Mouse (Mus musculus) limb, embryonic 14.5 days (tissue): ENCODE measurements around the gene Trappc11. TPM values are rescaled to one million over a fixed set of nuclear protein-coding genes. Genes with fewer than 3 reads are reported as not detected.

Experiments
- ATAC-seq: fragments of 200-750 bp; cut with Nextera tagmentation; 2 replicates; pipeline ENCODE4 v1.8.0; 2017; ENCODE audit warnings: low read depth, moderate number of reproducible peaks, moderate TSS enrichment; ENCODE audit not compliant: low FRiP score
- DNase-seq: peaks from one replicate; pipeline ENCODE4 v3.0.0-alpha.2; 2015; ENCODE audit warnings: low spot score
- H3K27ac ChIP-seq: fragments of 300-500 bp; sonication (generic); replicated peaks from 2 replicates; pipeline ENCODE4 v1.5.1; 2014; ENCODE audit warnings: low read depth, mild to moderate bottlenecking, low read length, moderate library complexity, mixed read lengths
- H3K27me3 ChIP-seq: fragments of 300-500 bp; sonication (generic); 2 replicates; pipeline ENCODE4 v1.6.1; 2014; ENCODE audit warnings: low read length, mixed read lengths; ENCODE audit not compliant: control insufficient read depth, insufficient read depth
- H3K36me3 ChIP-seq: fragments of 300-500 bp; sonication (generic); 2 replicates; pipeline ENCODE4 v1.6.1; 2014; ENCODE audit warnings: mild to moderate bottlenecking, low read length, moderate library complexity, mixed read lengths; ENCODE audit not compliant: control insufficient read depth, insufficient read depth
- H3K4me1 ChIP-seq: fragments of 300-500 bp; sonication (generic); 2 replicates; pipeline ENCODE4 v1.6.1; 2014; ENCODE audit warnings: antibody characterized with exemption, low read length, mixed read lengths; ENCODE audit not compliant: control insufficient read depth, insufficient read depth
- H3K4me2 ChIP-seq: fragments of 300-500 bp; sonication (generic); replicated peaks from 2 replicates; pipeline ENCODE4 v1.6.1; 2014; ENCODE audit warnings: low read depth, mild to moderate bottlenecking, low read length, moderate library complexity; ENCODE audit not compliant: severe bottlenecking
- H3K4me3 ChIP-seq: fragments of 300-500 bp; sonication (generic); replicated peaks from 2 replicates; pipeline ENCODE4 v1.5.1; 2014; ENCODE audit warnings: low read length
- H3K9ac ChIP-seq: fragments of 300-500 bp; sonication (generic); 2 replicates; pipeline ENCODE4 v1.6.1; 2014; ENCODE audit warnings: mild to moderate bottlenecking, low read depth, low read length, moderate library complexity; ENCODE audit not compliant: severe bottlenecking
- H3K9me3 ChIP-seq: fragments of 300-500 bp; sonication (generic); 2 replicates; pipeline ENCODE4 v1.6.1; 2016; ENCODE audit warnings: low read length; ENCODE audit not compliant: control insufficient read depth
- POLR2A ChIP-seq: fragments of 200-500 bp; IDR thresholded peaks from 2 replicates; pipeline ENCODE4 v1.8.0; 2012; ENCODE audit warnings: inconsistent platforms, mild to moderate bottlenecking, moderate library complexity, borderline replicate concordance; ENCODE audit not compliant: insufficient read depth, insufficient read length; ENCODE audit errors: extremely low read depth
- WGBS: fragments of 180-500 bp; shearing (Covaris S2); extraction: QIAGEN DNeasy Blood & Tissue Kit; methylation state at CpG from one replicate; pipeline ENCODE4 v1.1.7; 2014; 5-methylcytosine and 5-hydroxymethylcytosine counted together
- polyA plus RNA-seq, 2 experiments: library from polyadenylated mRNA; depleted of rRNA in 1 of 2; stranded (reverse) in 1 of 2; unstranded in 1 of 2; fragments of >200 nt; fragmentation: Nextera tagmentation in 1 of 2; extraction: Ambion mirVana in 1 of 2; gene quantifications; 2 replicates each; pipeline versions ENCODE4 v1.2.1 to v1.2.3; 2012 to 2014

Trappc11 gene
- polyA plus RNA-seq, 2 experiments = 31.4 to 31.6 TPM

DNA sequence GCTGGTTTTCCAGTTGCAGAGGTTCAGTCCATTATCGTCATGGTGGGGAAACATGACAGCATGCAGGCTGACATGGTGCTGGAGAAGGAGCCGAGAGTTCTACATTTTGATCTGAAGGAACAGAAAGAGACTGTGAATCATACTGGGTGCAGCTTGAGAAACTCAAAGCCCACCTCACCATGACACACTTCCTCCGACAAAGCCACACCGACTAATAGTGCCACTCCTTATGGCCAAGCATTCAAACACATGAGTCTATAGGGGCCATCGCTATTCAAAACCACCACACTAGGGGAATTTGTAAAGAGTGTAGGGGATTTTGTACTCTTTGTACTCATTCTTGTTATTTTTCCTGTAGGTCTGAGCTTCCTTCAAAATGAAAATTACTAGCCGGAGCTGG is 33.3 kb upstream of the Trappc11 start:
- DNase-seq = no peak
- Histone ChIP-seq H3K27ac (no peak overlapping the region), H3K9ac (no peak overlapping the region), H3K27me3 (no peaks in the 10 kb centered on the region), H3K4me2 (no peak overlapping the region), H3K4me1 (no peaks in the 10 kb centered on the region), H3K36me3 (no peaks in the 10 kb centered on the region), H3K4me3 (no peak overlapping the region), H3K9me3 (no peaks in the 10 kb centered on the region)
- 88% methylated on average over 6 of the region's 6 CpGs for WGBS
- TF ChIP-seq POLR2A = no peak
- ATAC-seq = no peak

DNA sequence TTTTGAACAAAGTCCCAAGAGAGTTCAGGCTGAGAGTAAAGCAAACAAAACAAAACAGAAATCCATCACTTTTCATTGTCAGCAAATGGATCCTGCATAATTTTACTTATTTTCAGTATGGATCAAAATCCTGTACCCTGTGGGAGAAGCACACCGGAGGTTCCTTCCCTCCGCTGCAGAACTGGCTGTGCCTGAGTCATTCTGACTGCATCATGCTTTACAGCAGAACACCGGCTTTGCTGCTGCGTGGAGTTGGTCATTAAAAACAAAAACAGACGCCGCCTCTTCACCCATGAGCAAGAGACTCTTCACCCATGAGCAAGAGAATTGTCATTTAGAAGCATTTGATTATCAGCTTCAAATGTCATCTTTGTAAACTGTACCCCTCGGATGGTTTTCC is 27.5 kb upstream of the Trappc11 start:
- Histone ChIP-seq H3K36me3 (no peaks in the 10 kb centered on the region), H3K4me3 (no peak overlapping the region), H3K27ac (no peak overlapping the region), H3K9ac (no peak overlapping the region), H3K4me2 (no peak overlapping the region), H3K9me3 (no peaks in the 10 kb centered on the region), H3K27me3 (no peaks in the 10 kb centered on the region), H3K4me1 (no peaks in the 10 kb centered on the region)
- DNase-seq (no peak), ATAC-seq (no peak)
- 89% methylated on average over 7 of the region's 7 CpGs for WGBS
- no peak for TF ChIP-seq POLR2A

GRCm38 (mm10) chr8:47558274-47558673 is 25.0 kb upstream of the Trappc11 start:
- Histone ChIP-seq H3K9ac (no peak overlapping the region), H3K27ac (no peak overlapping the region), H3K27me3 (no peaks in the 10 kb centered on the region), H3K9me3 (no peaks in the 10 kb centered on the region), H3K4me3 (no peak overlapping the region), H3K36me3 (peaks cover 4% of the 10 kb centered on the region; the same call in 1 of the 2 replicates), H3K4me2 (no peak overlapping the region), H3K4me1 (no peaks in the 10 kb centered on the region)
- no peak for DNase-seq
- no peak for ATAC-seq
- TF ChIP-seq POLR2A = no peak
- WGBS = 75% methylated on average over 7 of the region's 7 CpGs

- Histone ChIP-seq H3K36me3 (peaks cover 10% of the 10 kb centered on the region), H3K27me3 (no peaks in the 10 kb centered on the region), H3K9me3 (no peaks in the 10 kb centered on the region), H3K4me3 (no peak overlapping the region), H3K4me1 (no peaks in the 10 kb centered on the region), H3K4me2 (no peak overlapping the region), H3K9ac (no peak overlapping the region), H3K27ac (no peak overlapping the region)
- TF ChIP-seq POLR2A = no peak
- no peak for DNase-seq
- no peak for ATAC-seq
- WGBS = 81% methylated on average over 7 of the region's 7 CpGs
These were observed 23.2 kb upstream of the Trappc11 start for GRCm38 (mm10) chr8:47556446-47556845.

GRCm38 (mm10) chr8:47553613-47554012 is 20.3 kb upstream of the Trappc11 start:
- no peak overlapping the region for H3K27ac ChIP-seq
- no peak for DNase-seq

GRCm38 (mm10) chr8:47547102-47547501 is 13.8 kb upstream of the Trappc11 start:
- no peak for TF ChIP-seq POLR2A
- Histone ChIP-seq H3K4me3 (no peak overlapping the region), H3K9me3 (no peaks in the 10 kb centered on the region), H3K27me3 (no peaks in the 10 kb centered on the region), H3K9ac (no peak overlapping the region), H3K36me3 (peaks cover 81% of the 10 kb centered on the region), H3K4me1 (no peaks in the 10 kb centered on the region), H3K4me2 (no peak overlapping the region), H3K27ac (no peak overlapping the region)
- ATAC-seq = no peak
- 96% methylated on average over 10 of the region's 10 CpGs for WGBS
- no peak for DNase-seq

More at GRCm38 (mm10) chr8:47553613-47554012, 20.3 kb upstream of the Trappc11 start:
- Histone ChIP-seq H3K9ac (no peak overlapping the region), H3K4me3 (no peak overlapping the region), H3K4me1 (no peaks in the 10 kb centered on the region), H3K27me3 (no peaks in the 10 kb centered on the region), H3K36me3 (peaks cover 34% of the 10 kb centered on the region), H3K9me3 (no peaks in the 10 kb centered on the region), H3K4me2 (no peak overlapping the region)
- 82% methylated on average over 6 of the region's 6 CpGs for WGBS
- no peak for ATAC-seq
- TF ChIP-seq POLR2A = no peak
